Mouse (Mus musculus): ENCODE measurements around the gene Rab40c. TPM values are rescaled to one million over a fixed set of nuclear protein-coding genes. Genes with fewer than 3 reads are reported as not detected.

The Rab40c gene
- total and polyA plus RNA-seq, 2 experiments from 2014 or later = 31.4 to 46.1 TPM

- 90% methylated on average over 11 of the region's 11 CpGs for WGBS
- Histone ChIP-seq H3K36me3 (ENCODE audit: insufficient read depth) (peaks cover 33% of the 10 kb centered on the region), H3K9ac (no peak overlapping the region), H3K27ac (ENCODE audit: low read depth, low read length) (no peak overlapping the region), H3K4me3 (ENCODE audit: low read depth, low read length) (no peak overlapping the region), H3K4me2 (ENCODE audit: low read depth) (no peak overlapping the region), H3K4me1 (ENCODE audit: insufficient read depth) (no peaks in the 10 kb centered on the region), H3K9me3 (ENCODE audit: low read length) (no peaks in the 10 kb centered on the region), H3K27me3 (ENCODE audit: insufficient read depth, low read length) (no peaks in the 10 kb centered on the region)
- no peak for DNase-seq
- no peak for ATAC-seq
- TF ChIP-seq CTCF (IDR thresholded peaks at IDR 0.05; ENCODE audit: low read depth) = no peak
Measured at GRCm38 (mm10) chr17:25958771-25959494, 39.4 kb upstream of the Rab40c start.

GRCm38 (mm10) chr17:25957586-25958051, 38.1 kb upstream of the Rab40c start:
- WGBS = 81% methylated on average over 14 of the region's 14 CpGs
- DNase-seq = no peak
- Histone ChIP-seq H3K36me3 (ENCODE audit: insufficient read depth) (peaks cover 21% of the 10 kb centered on the region), H3K27me3 (ENCODE audit: insufficient read depth, low read length) (peaks cover 9% of the 10 kb centered on the region), H3K27ac (ENCODE audit: low read depth, low read length) (no peak overlapping the region), H3K4me3 (ENCODE audit: low read depth, low read length) (no peak overlapping the region), H3K4me1 (ENCODE audit: insufficient read depth) (no peaks in the 10 kb centered on the region), H3K4me2 (ENCODE audit: low read depth) (no peak overlapping the region), H3K9me3 (ENCODE audit: low read length) (no peaks in the 10 kb centered on the region), H3K9ac (no peak overlapping the region)
- TF ChIP-seq CTCF (IDR thresholded peaks at IDR 0.05; ENCODE audit: low read depth) = no peak
- ATAC-seq = no peak

GRCm38 (mm10) chr17:25956631-25957030, 37.1 kb upstream of the Rab40c start:
- Histone ChIP-seq H3K9ac (no peak overlapping the region), H3K9me3 (ENCODE audit: low read length) (no peaks in the 10 kb centered on the region), H3K27me3 (ENCODE audit: insufficient read depth, low read length) (peaks cover 18% of the 10 kb centered on the region), H3K4me1 (ENCODE audit: insufficient read depth) (no peaks in the 10 kb centered on the region), H3K4me2 (ENCODE audit: low read depth) (no peak overlapping the region), H3K4me3 (ENCODE audit: low read depth, low read length) (no peak overlapping the region), H3K27ac (ENCODE audit: low read depth, low read length) (no peak overlapping the region), H3K36me3 (ENCODE audit: insufficient read depth) (peaks cover 15% of the 10 kb centered on the region)
- DNase-seq (no peak), ATAC-seq (no peak)
- WGBS = 86% methylated on average over 7 of the region's 7 CpGs
- no peak for TF ChIP-seq CTCF (IDR thresholded peaks at IDR 0.05; ENCODE audit: low read depth)

GRCm38 (mm10) chr17:25956201-25956600, 36.7 kb upstream of the Rab40c start:
- WGBS = 62% methylated on average over 7 of the region's 7 CpGs
- no peak overlapping the region for H3K4me3 ChIP-seq (ENCODE audit: low read depth, low read length)
- DNase-seq = no peak
- H3K27ac ChIP-seq (ENCODE audit: low read depth, low read length) = no peak overlapping the region
- no peak for ATAC-seq
- peaks cover 12% of the 10 kb centered on the region for H3K36me3 ChIP-seq (ENCODE audit: insufficient read depth)
- H3K4me1 ChIP-seq (ENCODE audit: insufficient read depth) = no peaks in the 10 kb centered on the region
- TF ChIP-seq CTCF (IDR thresholded peaks at IDR 0.05; ENCODE audit: low read depth) = no peak
- no peak overlapping the region for H3K9ac ChIP-seq
- H3K9me3 ChIP-seq (ENCODE audit: low read length) = no peaks in the 10 kb centered on the region
- peaks cover 23% of the 10 kb centered on the region for H3K27me3 ChIP-seq (ENCODE audit: insufficient read depth, low read length)
- H3K4me2 ChIP-seq (ENCODE audit: low read depth) = no peak overlapping the region

- Histone ChIP-seq H3K9ac (no peak overlapping the region), H3K27ac (ENCODE audit: low read depth, low read length) (no peak overlapping the region), H3K4me3 (ENCODE audit: low read depth, low read length) (no peak overlapping the region), H3K36me3 (ENCODE audit: insufficient read depth) (peaks cover 12% of the 10 kb centered on the region), H3K9me3 (ENCODE audit: low read length) (no peaks in the 10 kb centered on the region), H3K4me2 (ENCODE audit: low read depth) (no peak overlapping the region), H3K27me3 (ENCODE audit: insufficient read depth, low read length) (peaks cover 27% of the 10 kb centered on the region), H3K4me1 (ENCODE audit: insufficient read depth) (no peaks in the 10 kb centered on the region)
- 78% methylated on average over 3 of the region's 3 CpGs for WGBS
- TF ChIP-seq CTCF (IDR thresholded peaks at IDR 0.05; ENCODE audit: low read depth) = no peak
- no peak for ATAC-seq
- no peak for DNase-seq
Measured at GRCm38 (mm10) chr17:25955736-25956135, 36.2 kb upstream of the Rab40c start.

- ATAC-seq (no peak), DNase-seq (no peak)
- Histone ChIP-seq H3K9ac (no peak overlapping the region), H3K4me3 (ENCODE audit: low read depth, low read length) (no peak overlapping the region), H3K9me3 (ENCODE audit: low read length) (no peaks in the 10 kb centered on the region), H3K27ac (ENCODE audit: low read depth, low read length) (no peak overlapping the region), H3K4me2 (ENCODE audit: low read depth) (no peak overlapping the region), H3K4me1 (ENCODE audit: insufficient read depth) (no peaks in the 10 kb centered on the region), H3K27me3 (ENCODE audit: insufficient read depth, low read length) (peaks cover 34% of the 10 kb centered on the region), H3K36me3 (ENCODE audit: insufficient read depth) (peaks cover 11% of the 10 kb centered on the region)
- TF ChIP-seq CTCF (IDR thresholded peaks at IDR 0.05; ENCODE audit: low read depth) = no peak
- 93% methylated on average over 2 of the region's 2 CpGs for WGBS
Measured at GRCm38 (mm10) chr17:25954671-25955070, 35.1 kb upstream of the Rab40c start.

- Histone ChIP-seq H3K27me3 (ENCODE audit: insufficient read depth, low read length) (peaks cover 34% of the 10 kb centered on the region), H3K4me2 (ENCODE audit: low read depth) (no peak overlapping the region), H3K4me1 (ENCODE audit: insufficient read depth) (no peaks in the 10 kb centered on the region), H3K9ac (no peak overlapping the region), H3K4me3 (ENCODE audit: low read depth, low read length) (no peak overlapping the region), H3K36me3 (ENCODE audit: insufficient read depth) (no peaks in the 10 kb centered on the region; the same call in 1 of the 2 replicates), H3K9me3 (ENCODE audit: low read length) (no peaks in the 10 kb centered on the region), H3K27ac (ENCODE audit: low read depth, low read length) (no peak overlapping the region)
- DNase-seq (no peak), ATAC-seq (no peak)
- TF ChIP-seq CTCF (IDR thresholded peaks at IDR 0.05; ENCODE audit: low read depth) = no peak
- WGBS = 71% methylated on average over 5 of the region's 5 CpGs
Measured at GRCm38 (mm10) chr17:25953161-25953560, 33.6 kb upstream of the Rab40c start.

Data from forebrain, postnatal 0 days (tissue).